Mouse (Mus musculus): ENCODE measurements around the gene Nav3. TPM values are rescaled to one million over a fixed set of nuclear protein-coding genes. Genes with fewer than 3 reads are reported as not detected.
A peak's percentile ranks its signal among the peaks of the same experiment; 100 is the strongest.

The Nav3 gene
- polyA plus RNA-seq, 1 experiment from 2014 or later: 1.9 TPM

DNA sequence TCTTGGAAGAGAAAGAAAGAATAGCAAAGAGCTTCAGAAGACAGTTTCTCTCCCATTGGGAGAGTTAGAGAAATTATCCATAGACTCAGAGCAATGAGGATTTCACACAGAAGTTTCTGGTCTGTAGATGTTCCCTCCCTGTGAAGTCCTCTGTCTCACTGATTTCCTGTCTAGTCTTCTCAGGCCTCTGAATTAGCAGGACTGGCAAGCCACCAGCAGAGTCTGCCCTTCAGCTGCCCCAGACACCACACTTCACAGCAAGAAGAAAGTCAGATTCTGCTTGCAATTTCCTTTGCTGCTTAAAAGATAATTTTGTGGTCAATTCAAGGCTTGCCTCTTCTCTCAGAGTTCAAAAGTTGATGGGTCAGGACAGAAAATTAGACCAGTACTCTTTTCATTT, 361.6 kb downstream of the Nav3 start:
- Histone ChIP-seq H3K27me3 (ENCODE audit: control insufficient read depth, insufficient read depth, low read length) (no peaks in the 10 kb centered on the region), H3K9me3 (replicated peaks; ENCODE audit: control insufficient read depth, low read length) (no peaks in the 10 kb centered on the region), H3K4me3 (ENCODE audit: low read length) (no peak overlapping the region), H3K36me3 (ENCODE audit: control insufficient read depth, insufficient read depth) (no peaks in the 10 kb centered on the region), H3K9ac (ENCODE audit: low read length) (no peak overlapping the region), H3K27ac (ENCODE audit: low read length) (no peak overlapping the region), H3K4me2 (ENCODE audit: low read depth, low read length) (no peak overlapping the region), H3K4me1 (ENCODE audit: control insufficient read depth, insufficient read depth, low read length) (no peaks in the 10 kb centered on the region)
- no peak for ATAC-seq (replicated peaks; ENCODE audit: extremely low read depth, insufficient read depth, low FRiP score)

DNA sequence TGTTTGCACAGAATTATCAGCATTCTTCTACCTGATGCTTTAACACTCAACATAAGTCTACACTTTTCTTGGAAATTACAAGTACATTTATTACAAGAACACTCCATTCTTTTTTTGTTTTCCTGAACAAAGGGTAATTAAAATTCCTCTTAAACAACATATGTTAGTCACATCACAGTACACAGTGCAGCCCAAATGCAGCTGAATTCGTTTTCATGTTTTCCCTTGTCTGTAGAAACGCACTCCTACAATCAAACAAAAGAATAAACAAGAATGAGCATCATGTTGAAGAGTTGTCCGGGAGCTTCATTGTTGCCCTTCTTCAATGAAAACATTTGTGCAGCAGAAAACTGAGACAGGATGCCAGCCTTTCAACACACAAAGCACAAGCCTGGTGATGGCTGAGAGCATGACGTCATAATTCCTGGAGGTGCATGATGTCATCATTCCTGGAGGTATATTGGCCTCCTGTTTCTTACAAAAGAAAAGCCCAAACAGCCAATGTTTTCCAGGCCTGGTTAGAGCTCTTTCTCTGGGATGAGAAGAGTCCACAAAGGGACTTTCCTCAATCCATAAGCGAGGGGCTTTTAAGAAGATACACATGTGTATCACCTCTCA, 367.5 kb downstream of the Nav3 start:
- Histone ChIP-seq H3K4me2 (ENCODE audit: low read depth, low read length) (no peak overlapping the region), H3K9ac (ENCODE audit: low read length) (no peak overlapping the region), H3K27ac (ENCODE audit: low read length) (no peak overlapping the region), H3K36me3 (ENCODE audit: control insufficient read depth, insufficient read depth) (no peaks in the 10 kb centered on the region), H3K4me1 (ENCODE audit: control insufficient read depth, insufficient read depth, low read length) (no peaks in the 10 kb centered on the region), H3K27me3 (ENCODE audit: control insufficient read depth, insufficient read depth, low read length) (no peaks in the 10 kb centered on the region), H3K4me3 (ENCODE audit: low read length) (no peak overlapping the region), H3K9me3 (replicated peaks; ENCODE audit: control insufficient read depth, low read length) (no peaks in the 10 kb centered on the region)
- WGBS: 52% methylated on average over 5 of the region's 5 CpGs
- ATAC-seq (replicated peaks; ENCODE audit: extremely low read depth, insufficient read depth, low FRiP score): no peak

DNA sequence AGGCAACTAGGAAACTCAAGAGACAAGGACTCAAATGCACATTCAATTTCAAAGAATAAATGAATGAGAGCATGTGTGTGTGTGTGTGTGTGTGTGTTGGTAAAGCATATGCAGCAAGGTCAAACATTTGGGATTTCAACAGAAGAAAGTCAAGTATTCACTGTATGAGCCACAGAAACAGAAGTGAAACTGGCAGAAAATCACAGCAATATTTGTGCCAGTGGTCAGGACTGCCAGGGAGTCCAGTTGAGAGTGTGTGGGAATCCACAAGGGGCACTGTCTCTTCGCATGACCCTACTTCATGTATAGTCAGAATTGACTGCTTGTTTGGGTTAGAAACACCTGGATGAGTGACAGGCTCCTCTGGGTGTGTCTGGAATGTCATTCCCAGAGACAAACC, 370.1 kb downstream of the Nav3 start:
- WGBS: 71% methylated on average over 1 of the region's 1 CpGs
- H3K9me3 ChIP-seq (replicated peaks; ENCODE audit: control insufficient read depth, low read length): no peaks in the 10 kb centered on the region
- no peak overlapping the region for H3K9ac ChIP-seq (ENCODE audit: low read length)
- H3K4me2 ChIP-seq (ENCODE audit: low read depth, low read length): no peak overlapping the region
- no peak overlapping the region for H3K27ac ChIP-seq (ENCODE audit: low read length)
- H3K36me3 ChIP-seq (ENCODE audit: control insufficient read depth, insufficient read depth): no peaks in the 10 kb centered on the region
- H3K4me1 ChIP-seq (ENCODE audit: control insufficient read depth, insufficient read depth, low read length): no peaks in the 10 kb centered on the region
- H3K27me3 ChIP-seq (ENCODE audit: control insufficient read depth, insufficient read depth, low read length): no peaks in the 10 kb centered on the region
- ATAC-seq (replicated peaks; ENCODE audit: extremely low read depth, insufficient read depth, low FRiP score): no peak
- H3K4me3 ChIP-seq (ENCODE audit: low read length): no peak overlapping the region

DNA sequence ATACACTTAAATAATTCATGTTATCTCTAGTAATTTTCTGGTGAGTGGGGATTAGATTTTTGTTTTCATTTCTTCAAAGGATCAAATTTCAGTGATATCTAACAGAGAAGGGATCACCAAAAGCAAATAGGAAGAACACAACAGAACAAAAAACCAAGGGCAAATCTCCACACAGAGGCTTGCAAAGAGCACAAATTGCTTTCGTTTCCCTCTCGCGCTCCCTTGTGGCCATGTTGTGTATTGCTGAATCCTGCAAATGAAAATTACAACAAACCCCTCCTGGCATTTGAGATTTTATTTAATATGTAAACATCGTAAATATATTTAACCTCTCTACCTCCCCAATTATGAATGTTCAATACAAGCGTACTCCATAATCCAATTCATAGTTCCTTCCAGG, 370.8 kb downstream of the Nav3 start:
- WGBS: 8% methylated on average over 5 of the region's 5 CpGs
- no peaks in the 10 kb centered on the region for H3K36me3 ChIP-seq (ENCODE audit: control insufficient read depth, insufficient read depth)
- H3K27me3 ChIP-seq (ENCODE audit: control insufficient read depth, insufficient read depth, low read length): no peaks in the 10 kb centered on the region
- H3K9ac ChIP-seq (ENCODE audit: low read length): no peak overlapping the region
- H3K4me2 ChIP-seq (ENCODE audit: low read depth, low read length): no peak overlapping the region
- no peak overlapping the region for H3K4me3 ChIP-seq (ENCODE audit: low read length)
- no peaks in the 10 kb centered on the region for H3K9me3 ChIP-seq (replicated peaks; ENCODE audit: control insufficient read depth, low read length)
- no peak for ATAC-seq (replicated peaks; ENCODE audit: extremely low read depth, insufficient read depth, low FRiP score)
- H3K27ac ChIP-seq (ENCODE audit: low read length): no peak overlapping the region
- no peaks in the 10 kb centered on the region for H3K4me1 ChIP-seq (ENCODE audit: control insufficient read depth, insufficient read depth, low read length)

DNA sequence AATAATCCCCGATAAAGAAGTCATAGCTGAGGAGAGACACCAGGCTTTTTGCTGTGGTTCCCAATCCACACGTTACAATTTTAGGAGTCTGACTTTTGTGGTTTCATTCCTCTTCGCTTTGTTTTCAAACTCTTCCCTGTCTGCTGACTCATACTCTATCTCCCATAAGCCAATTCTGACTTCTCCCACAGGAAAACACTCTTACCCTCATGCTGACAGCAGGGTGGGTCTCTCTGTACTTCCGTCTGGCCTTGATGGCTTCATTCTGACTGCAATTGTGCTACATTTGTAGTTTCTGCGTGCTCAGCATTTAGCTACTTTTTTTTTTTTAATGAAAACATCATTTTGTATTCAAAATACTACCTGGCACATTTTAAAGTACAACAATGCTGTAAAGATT, 379.4 kb downstream of the Nav3 start:
- H3K27me3 ChIP-seq (ENCODE audit: control insufficient read depth, insufficient read depth, low read length): no peaks in the 10 kb centered on the region
- 68% methylated on average over 5 of the region's 5 CpGs for WGBS
- no peak overlapping the region for H3K27ac ChIP-seq (ENCODE audit: low read length)
- no peaks in the 10 kb centered on the region for H3K36me3 ChIP-seq (ENCODE audit: control insufficient read depth, insufficient read depth)
- H3K9me3 ChIP-seq (replicated peaks; ENCODE audit: control insufficient read depth, low read length): no peaks in the 10 kb centered on the region
- no peak for ATAC-seq (replicated peaks; ENCODE audit: extremely low read depth, insufficient read depth, low FRiP score)
- no peak overlapping the region for H3K9ac ChIP-seq (ENCODE audit: low read length)
- no peak overlapping the region for H3K4me2 ChIP-seq (ENCODE audit: low read depth, low read length)
- H3K4me3 ChIP-seq (ENCODE audit: low read length): no peak overlapping the region
- no peaks in the 10 kb centered on the region for H3K4me1 ChIP-seq (ENCODE audit: control insufficient read depth, insufficient read depth, low read length)

DNA sequence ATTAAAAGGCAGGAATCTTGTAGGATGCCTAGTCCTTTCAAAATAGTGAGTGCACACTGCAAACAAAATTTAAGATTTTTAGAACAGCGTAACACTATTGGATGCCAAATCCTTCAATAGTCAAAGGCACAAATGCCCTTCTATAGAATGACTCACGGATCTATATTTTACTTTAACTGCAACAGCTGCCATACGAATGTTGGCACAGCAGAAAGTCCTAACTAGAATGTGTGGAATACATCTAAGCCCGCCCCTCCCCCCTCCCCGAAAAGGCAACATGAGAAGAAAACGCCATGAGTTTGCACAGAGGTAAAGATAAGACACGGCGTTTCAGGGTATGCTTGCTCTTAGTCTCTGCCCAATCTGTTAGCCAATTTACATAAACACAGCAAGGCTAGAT, 383.6 kb downstream of the Nav3 start:
- Histone ChIP-seq H3K27me3 (ENCODE audit: control insufficient read depth, insufficient read depth, low read length) (no peaks in the 10 kb centered on the region), H3K4me1 (ENCODE audit: control insufficient read depth, insufficient read depth, low read length) (no peaks in the 10 kb centered on the region), H3K4me2 (ENCODE audit: low read depth, low read length) (no peak overlapping the region), H3K9me3 (replicated peaks; ENCODE audit: control insufficient read depth, low read length) (no peaks in the 10 kb centered on the region), H3K27ac (ENCODE audit: low read length) (no peak overlapping the region), H3K36me3 (ENCODE audit: control insufficient read depth, insufficient read depth) (no peaks in the 10 kb centered on the region), H3K9ac (ENCODE audit: low read length) (no peak overlapping the region), H3K4me3 (ENCODE audit: low read length) (no peak overlapping the region)
- 56% methylated on average over 8 of the region's 8 CpGs for WGBS
- ATAC-seq (replicated peaks; ENCODE audit: extremely low read depth, insufficient read depth, low FRiP score): no peak

DNA sequence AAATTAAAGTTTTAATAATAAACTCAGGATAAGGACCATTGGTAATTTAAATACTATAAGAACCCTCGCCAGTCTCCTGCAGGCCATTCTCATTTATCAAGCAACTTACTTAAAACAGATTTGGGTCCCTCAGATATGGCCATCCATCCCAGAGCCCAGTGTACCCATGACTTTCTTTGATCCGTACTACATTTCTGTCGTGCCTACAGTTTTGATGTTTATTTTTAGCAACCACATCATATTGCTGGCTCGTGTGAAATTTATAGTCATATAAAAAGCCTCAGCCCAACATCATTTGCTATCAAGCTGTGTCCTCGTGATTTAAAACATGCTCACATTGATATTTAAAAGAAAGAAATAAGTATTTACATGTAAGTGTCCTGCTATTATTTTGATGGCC, 394.8 kb downstream of the Nav3 start:
- WGBS: 36% methylated on average over 5 of the region's 5 CpGs
- H3K27ac ChIP-seq (ENCODE audit: low read length): no peak overlapping the region; the same call in 1 of the 2 replicates
- no peaks in the 10 kb centered on the region for H3K27me3 ChIP-seq (ENCODE audit: control insufficient read depth, insufficient read depth, low read length)
- no peak overlapping the region for H3K9ac ChIP-seq (ENCODE audit: low read length)
- ATAC-seq (replicated peaks; ENCODE audit: extremely low read depth, insufficient read depth, low FRiP score): peak; percentile 73
- no peak overlapping the region for H3K4me3 ChIP-seq (ENCODE audit: low read length)
- no peaks in the 10 kb centered on the region for H3K36me3 ChIP-seq (ENCODE audit: control insufficient read depth, insufficient read depth)
- H3K9me3 ChIP-seq (replicated peaks; ENCODE audit: control insufficient read depth, low read length): no peaks in the 10 kb centered on the region
- no peak overlapping the region for H3K4me2 ChIP-seq (ENCODE audit: low read depth, low read length)
- no peaks in the 10 kb centered on the region for H3K4me1 ChIP-seq (ENCODE audit: control insufficient read depth, insufficient read depth, low read length)

DNA sequence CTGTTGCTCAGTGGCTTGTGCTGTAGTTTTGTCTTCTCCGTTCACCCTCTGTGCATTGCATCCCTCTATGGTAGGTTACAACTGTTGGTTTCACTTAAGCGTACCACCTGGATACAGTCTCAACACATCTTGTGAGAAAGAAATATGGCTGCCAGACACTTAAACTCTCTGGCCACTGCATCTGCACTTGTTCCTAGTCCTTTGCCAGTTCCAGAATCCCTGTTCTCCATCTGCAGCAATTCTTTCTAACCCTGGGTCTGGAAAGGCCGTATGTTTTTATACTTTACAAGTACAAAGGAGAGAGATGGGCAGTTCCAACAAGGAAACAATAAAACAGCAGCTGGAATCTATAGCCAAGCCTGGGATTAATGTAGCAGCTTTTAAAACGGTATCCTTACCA, 418.5 kb downstream of the Nav3 start:
- no peaks in the 10 kb centered on the region for H3K4me1 ChIP-seq (ENCODE audit: control insufficient read depth, insufficient read depth, low read length)
- no peak overlapping the region for H3K9ac ChIP-seq (ENCODE audit: low read length)
- no peak overlapping the region for H3K4me2 ChIP-seq (ENCODE audit: low read depth, low read length)
- H3K27me3 ChIP-seq (ENCODE audit: control insufficient read depth, insufficient read depth, low read length): no peaks in the 10 kb centered on the region
- no peak for ATAC-seq (replicated peaks; ENCODE audit: extremely low read depth, insufficient read depth, low FRiP score)
- no peak overlapping the region for H3K4me3 ChIP-seq (ENCODE audit: low read length)
- no peaks in the 10 kb centered on the region for H3K9me3 ChIP-seq (replicated peaks; ENCODE audit: control insufficient read depth, low read length)
- no peak overlapping the region for H3K27ac ChIP-seq (ENCODE audit: low read length)
- H3K36me3 ChIP-seq (ENCODE audit: control insufficient read depth, insufficient read depth): no peaks in the 10 kb centered on the region
- 80% methylated on average over 4 of the region's 4 CpGs for WGBS

DNA sequence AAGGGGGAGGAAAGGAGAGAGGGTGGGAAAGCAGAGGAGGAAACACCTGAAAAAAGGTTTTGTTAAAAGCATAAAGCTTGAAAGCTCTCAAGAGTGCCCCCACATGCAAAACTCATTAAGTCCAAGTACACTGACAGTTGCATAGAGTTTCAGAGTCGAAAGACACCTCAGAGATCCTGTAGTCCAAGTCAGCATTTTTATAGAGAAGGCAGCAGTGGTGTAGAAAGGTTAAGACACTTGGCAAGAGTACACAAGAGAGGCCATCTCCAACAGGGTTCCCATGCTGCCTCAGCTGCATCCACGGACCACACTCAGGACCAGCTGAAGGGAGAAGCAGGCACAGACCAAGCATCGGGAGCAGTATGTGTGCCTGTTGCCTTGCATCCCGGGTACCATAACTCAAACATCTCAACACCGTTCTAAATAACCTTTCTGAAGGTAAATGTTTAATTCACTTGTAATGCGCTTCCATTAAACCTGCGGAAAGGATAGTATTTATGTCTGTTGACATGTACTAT, 421.4 kb downstream of the Nav3 start:
- no peaks in the 10 kb centered on the region for H3K36me3 ChIP-seq (ENCODE audit: control insufficient read depth, insufficient read depth)
- no peak overlapping the region for H3K4me2 ChIP-seq (ENCODE audit: low read depth, low read length)
- no peak overlapping the region for H3K4me3 ChIP-seq (ENCODE audit: low read length)
- H3K27ac ChIP-seq (ENCODE audit: low read length): no peak overlapping the region
- no peak overlapping the region for H3K9ac ChIP-seq (ENCODE audit: low read length)
- no peaks in the 10 kb centered on the region for H3K27me3 ChIP-seq (ENCODE audit: control insufficient read depth, insufficient read depth, low read length)
- 79% methylated on average over 7 of the region's 7 CpGs for WGBS
- no peak for ATAC-seq (replicated peaks; ENCODE audit: extremely low read depth, insufficient read depth, low FRiP score)
- H3K4me1 ChIP-seq (ENCODE audit: control insufficient read depth, insufficient read depth, low read length): no peaks in the 10 kb centered on the region
- H3K9me3 ChIP-seq (replicated peaks; ENCODE audit: control insufficient read depth, low read length): no peaks in the 10 kb centered on the region
